Mouse (Mus musculus) bone marrow macrophage, adult 2 months (primary cell): ENCODE data around the gene Car14.
"Not testable (repeated sequence)": the region's sequence is repeated elsewhere in the genome, so short reads cannot be mapped to it uniquely, and the experiment has no call there.

ENCODE experiments used
- CTCF ChIP-seq: IDR thresholded peaks from 2 replicates; pipeline ENCODE4 v1.5.1; 2012; ENCODE audit warnings: low read depth, mild to moderate bottlenecking, low read length, moderate library complexity
- POLR2A ChIP-seq: IDR thresholded peaks from 2 replicates; pipeline ENCODE4 v1.6.1; 2012; ENCODE audit warnings: mild to moderate bottlenecking, low read depth, low read length, borderline replicate concordance

DNA sequence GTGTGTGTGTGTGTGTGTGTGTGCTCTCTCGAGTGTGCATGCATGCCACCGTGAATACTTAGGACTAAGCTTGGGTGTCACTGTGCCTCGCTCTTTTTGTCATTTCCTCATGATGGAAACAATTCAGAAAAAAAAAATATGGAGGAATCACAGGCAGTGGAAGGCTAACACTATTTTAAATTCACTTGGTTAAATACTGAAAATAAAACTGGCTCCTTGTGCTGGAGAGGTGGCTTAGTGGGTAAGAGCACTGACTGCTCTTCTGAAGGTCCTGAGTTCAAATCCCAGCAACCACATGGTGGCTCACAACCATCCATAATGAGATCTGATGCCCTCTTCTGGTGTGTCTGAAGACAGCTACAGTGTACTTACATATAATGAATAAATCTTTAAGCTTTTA lies 46.2 kb downstream of the Car14 start:
- not testable (repeated sequence) for TF ChIP-seq CTCF, POLR2A
